Mouse (Mus musculus) E14TG2a.4 (cell line): ENCODE data around the gene Nup93.

Source experiments
- CTCF ChIP-seq: conservative IDR thresholded peaks from 2 replicates; pipeline ENCODE4 v1.5.1; 2014; ENCODE audit warnings: low read length
- NANOG ChIP-seq: IDR thresholded peaks from 2 replicates; pipeline ENCODE4 v1.6.1; 2014; ENCODE audit warnings: borderline replicate concordance, low read length, mixed read lengths
- POU5F1 ChIP-seq: IDR thresholded peaks from 2 replicates; pipeline ENCODE4 v1.6.1; 2014; ENCODE audit warnings: low read length, borderline replicate concordance

DNA sequence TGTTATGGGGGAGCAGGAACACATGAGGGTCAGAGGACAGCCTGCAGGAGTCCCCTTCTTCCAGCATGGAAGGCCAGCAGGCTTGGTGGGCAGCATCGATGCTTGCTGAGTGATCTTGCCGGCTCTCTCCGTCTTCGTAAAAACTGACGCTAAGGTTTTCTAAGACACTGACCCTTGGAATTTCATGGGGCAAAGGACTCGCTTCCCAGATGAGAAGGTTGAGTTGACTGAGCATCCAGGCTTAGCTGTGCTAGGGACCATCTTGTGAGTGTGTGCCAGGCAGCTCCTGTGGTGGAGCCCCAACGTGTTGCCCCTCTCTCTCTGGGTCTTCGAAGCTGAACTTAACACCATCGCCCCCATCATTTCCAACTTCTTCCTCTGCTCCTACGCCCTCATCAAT lies 128.3 kb downstream of the Nup93 start:
- no peak for TF ChIP-seq CTCF
- no peak for TF ChIP-seq NANOG
- TF ChIP-seq POU5F1 = no peak
